Mouse (Mus musculus): Measurements from ENCODE around the gene Pip4k2a. TPM values are rescaled to one million over a fixed set of nuclear protein-coding genes. Genes with fewer than 3 reads are reported as not detected.

Gene Pip4k2a
- polyA plus RNA-seq, 1 experiment from 2014 or later, result 12.5 TPM

DNA sequence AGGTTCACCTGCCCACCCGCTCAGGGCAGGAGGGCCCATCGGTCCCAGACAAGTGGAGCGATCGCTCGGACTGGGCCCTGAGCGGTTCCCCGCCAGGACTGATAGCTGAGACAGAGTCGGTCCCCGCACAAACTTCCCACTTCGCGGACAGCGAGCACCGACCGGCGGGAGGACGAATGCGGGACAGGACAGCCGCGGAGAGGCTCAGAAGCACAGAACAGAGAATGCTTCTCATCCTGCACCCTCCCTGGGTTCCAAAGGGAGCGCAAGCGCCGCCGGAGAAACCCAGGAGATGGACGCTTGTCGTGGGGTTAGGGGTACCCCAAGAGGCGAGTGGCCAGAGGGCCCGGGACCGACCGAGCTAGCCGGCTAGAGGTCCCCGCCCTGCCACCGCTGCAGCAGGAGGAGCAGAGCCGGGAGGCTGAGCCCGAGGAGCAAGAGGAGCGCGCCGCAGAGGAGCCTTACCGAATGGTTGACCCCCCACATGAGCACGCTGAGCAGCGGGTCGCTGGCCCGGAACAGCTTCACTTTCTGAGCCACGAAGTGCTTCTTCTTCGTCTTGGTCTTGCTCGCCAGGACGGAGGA, 447 bp downstream of the Pip4k2a start:
- Histone ChIP-seq H3K27ac (replicated peaks) (peak overlapping the region; percentile 88), H3K4me3 (peak overlapping the region; percentile 79), H3K27me3 (no peaks in the 10 kb centered on the region), H3K9ac (peak overlapping the region; percentile 57), H3K36me3 (no peaks in the 10 kb centered on the region), H3K4me1 (replicated peaks) (peaks cover 14% of the 10 kb centered on the region), H3K9me3 (no peaks in the 10 kb centered on the region), H3K4me2 (peak overlapping the region; percentile 97)
- WGBS, result under 1% methylated on average over 43 of the region's 46 CpGs
- ATAC-seq (ENCODE audit: low FRiP score, low read depth), result peak; percentile 77

DNA sequence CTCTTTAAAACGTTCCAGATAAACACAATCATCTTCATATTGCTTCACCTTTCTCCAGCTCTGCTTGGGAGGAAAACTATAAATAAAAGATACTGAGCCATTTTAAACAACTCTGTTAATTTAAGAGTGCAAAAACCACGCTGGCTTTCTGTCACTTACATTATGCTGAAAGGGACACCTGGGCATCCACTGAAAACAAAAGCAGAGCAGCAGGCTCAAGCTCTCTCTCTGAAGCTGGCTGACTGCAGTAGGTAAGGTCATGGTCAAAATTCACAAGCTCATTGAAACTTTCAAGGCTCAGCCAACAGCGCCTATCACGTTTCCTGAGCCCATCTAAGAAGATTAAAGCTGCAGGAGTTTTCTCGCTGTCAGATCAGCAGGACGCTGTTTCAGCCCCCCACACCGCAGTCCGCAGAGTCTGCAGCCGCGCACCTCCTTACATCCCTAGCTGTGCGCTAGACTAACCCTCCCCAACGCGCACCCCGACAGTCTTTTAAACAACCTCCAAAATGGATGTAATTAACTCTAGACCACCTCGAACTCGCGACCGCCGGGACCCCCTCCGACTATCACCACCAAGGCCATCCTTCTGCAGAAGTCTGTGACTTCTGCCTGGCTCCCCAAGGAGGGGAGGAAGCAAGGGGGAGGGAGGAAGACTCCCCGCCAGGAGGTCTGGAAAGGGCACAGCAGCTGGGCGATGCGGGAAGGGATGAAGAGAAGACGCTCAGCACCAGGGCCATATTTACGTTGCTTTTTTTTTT, 1.3 kb downstream of the Pip4k2a start:
- Histone ChIP-seq H3K27me3 (no peaks in the 10 kb centered on the region), H3K9me3 (no peaks in the 10 kb centered on the region), H3K9ac (peak overlapping the region; percentile 57), H3K4me2 (peak overlapping the region; percentile 97), H3K4me1 (replicated peaks) (peaks cover 14% of the 10 kb centered on the region), H3K36me3 (no peaks in the 10 kb centered on the region), H3K27ac (replicated peaks) (no peak overlapping the region), H3K4me3 (peak overlapping the region; percentile 79)
- ATAC-seq (ENCODE audit: low FRiP score, low read depth), result no peak
- WGBS, result 0% methylated on average over 25 of the region's 25 CpGs

DNA sequence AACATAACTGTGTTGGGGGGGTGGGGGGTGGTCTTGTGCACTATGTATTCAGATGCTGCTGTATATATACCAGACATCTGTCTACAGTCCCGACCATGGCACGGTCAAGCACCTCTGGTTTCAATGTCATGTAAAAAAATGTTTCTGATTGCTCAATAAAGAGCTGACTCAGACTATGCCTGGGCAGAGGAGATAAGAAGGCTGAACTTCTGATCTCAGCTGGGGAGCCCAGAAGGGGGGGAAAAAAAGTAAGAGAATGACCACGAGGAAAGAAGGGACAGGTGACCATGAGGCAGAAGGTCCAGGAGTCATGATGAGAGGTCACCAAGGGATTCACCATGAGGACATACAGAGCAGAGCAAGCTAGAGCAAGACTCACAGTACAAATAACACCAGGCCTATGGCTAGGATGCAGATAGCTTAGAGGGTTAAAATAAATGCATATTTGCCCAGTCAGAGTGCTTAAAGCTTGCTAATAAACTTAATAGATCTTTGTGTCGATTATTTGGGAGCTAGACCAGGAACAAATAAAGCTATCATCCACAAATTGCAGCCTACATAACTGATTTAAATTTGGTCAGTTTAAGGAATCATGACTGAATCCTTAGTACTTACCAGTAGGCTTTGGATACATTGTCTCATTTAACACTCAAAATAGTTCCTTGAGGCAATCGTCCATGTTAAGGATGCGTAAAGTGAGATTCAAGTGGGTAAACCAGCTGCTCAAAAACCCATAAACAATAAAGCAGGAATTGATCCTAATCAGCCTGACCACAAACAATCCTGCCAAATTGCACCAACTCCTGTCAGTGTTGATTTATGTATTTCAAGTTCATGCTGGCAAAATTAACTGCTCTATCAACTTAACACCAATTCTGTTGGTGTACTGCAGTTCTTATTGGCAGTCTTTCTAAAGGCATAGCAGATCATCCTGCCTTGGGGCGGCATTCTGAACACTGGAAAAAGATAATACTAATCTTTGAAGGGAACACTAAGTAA, 5.1 kb downstream of the Pip4k2a start:
- Histone ChIP-seq H3K4me3 (no peak overlapping the region), H3K4me1 (replicated peaks) (peaks cover 14% of the 10 kb centered on the region), H3K4me2 (no peak overlapping the region), H3K9me3 (no peaks in the 10 kb centered on the region), H3K27ac (replicated peaks) (no peak overlapping the region), H3K9ac (no peak overlapping the region), H3K27me3 (no peaks in the 10 kb centered on the region), H3K36me3 (no peaks in the 10 kb centered on the region)
- ATAC-seq (ENCODE audit: low FRiP score, low read depth), result no peak
- 82% methylated on average over 7 of the region's 7 CpGs for WGBS

DNA sequence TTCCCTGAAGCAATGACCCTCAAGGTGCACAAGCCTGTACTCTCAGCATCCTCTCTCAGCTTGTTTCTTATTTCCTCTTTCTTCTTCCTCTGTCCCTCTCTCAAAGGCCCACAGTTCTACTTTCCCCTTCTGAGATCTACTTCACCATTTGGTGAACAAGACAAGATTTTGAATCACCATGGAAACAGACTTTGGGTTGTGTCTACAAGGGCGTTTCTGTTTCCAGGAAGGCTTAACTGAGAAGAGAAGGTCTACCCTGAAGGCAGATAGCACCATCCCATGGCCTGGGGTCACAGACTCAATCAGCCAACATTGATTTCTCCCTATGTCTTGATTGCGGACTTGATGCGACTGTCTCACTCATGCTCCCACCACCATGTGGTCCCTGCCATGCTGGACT, 9.0 kb downstream of the Pip4k2a start:
- H3K4me3 ChIP-seq, result no peak overlapping the region
- H3K4me1 ChIP-seq (replicated peaks), result no peaks in the 10 kb centered on the region
- H3K27ac ChIP-seq (replicated peaks), result no peak overlapping the region
- no peak overlapping the region for H3K9ac ChIP-seq
- no peaks in the 10 kb centered on the region for H3K27me3 ChIP-seq
- no peaks in the 10 kb centered on the region for H3K9me3 ChIP-seq
- ATAC-seq (ENCODE audit: low FRiP score, low read depth), result no peak
- H3K36me3 ChIP-seq, result no peaks in the 10 kb centered on the region
- 88% methylated on average over 3 of the region's 3 CpGs for WGBS
- H3K4me2 ChIP-seq, result no peak overlapping the region

DNA sequence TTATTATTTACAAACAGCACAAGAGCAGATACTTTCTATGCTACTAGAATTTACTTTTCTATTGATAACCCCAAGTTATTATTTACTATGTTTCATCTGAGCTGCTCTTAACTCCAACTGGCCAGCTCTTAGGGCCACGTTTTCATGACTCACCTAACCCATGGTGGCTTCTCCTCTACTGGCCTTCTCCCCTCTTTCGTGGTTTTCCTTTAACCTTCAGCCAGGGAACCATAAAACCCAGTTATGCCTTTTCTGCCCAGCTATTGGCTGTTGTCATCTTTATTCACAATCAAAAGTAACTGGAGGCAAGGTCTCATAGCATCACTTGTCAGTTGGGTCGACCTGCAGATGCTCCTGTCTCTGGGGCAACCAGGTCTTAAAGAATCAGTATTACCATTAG, 12.4 kb downstream of the Pip4k2a start:
- no peak for ATAC-seq (ENCODE audit: low FRiP score, low read depth)
- 85% methylated on average over 3 of the region's 3 CpGs for WGBS
- no peaks in the 10 kb centered on the region for H3K27me3 ChIP-seq
- H3K4me2 ChIP-seq, result no peak overlapping the region
- H3K27ac ChIP-seq (replicated peaks), result no peak overlapping the region
- H3K4me3 ChIP-seq, result no peak overlapping the region
- no peaks in the 10 kb centered on the region for H3K9me3 ChIP-seq
- H3K9ac ChIP-seq, result no peak overlapping the region
- no peaks in the 10 kb centered on the region for H3K4me1 ChIP-seq (replicated peaks)
- H3K36me3 ChIP-seq, result no peaks in the 10 kb centered on the region

DNA sequence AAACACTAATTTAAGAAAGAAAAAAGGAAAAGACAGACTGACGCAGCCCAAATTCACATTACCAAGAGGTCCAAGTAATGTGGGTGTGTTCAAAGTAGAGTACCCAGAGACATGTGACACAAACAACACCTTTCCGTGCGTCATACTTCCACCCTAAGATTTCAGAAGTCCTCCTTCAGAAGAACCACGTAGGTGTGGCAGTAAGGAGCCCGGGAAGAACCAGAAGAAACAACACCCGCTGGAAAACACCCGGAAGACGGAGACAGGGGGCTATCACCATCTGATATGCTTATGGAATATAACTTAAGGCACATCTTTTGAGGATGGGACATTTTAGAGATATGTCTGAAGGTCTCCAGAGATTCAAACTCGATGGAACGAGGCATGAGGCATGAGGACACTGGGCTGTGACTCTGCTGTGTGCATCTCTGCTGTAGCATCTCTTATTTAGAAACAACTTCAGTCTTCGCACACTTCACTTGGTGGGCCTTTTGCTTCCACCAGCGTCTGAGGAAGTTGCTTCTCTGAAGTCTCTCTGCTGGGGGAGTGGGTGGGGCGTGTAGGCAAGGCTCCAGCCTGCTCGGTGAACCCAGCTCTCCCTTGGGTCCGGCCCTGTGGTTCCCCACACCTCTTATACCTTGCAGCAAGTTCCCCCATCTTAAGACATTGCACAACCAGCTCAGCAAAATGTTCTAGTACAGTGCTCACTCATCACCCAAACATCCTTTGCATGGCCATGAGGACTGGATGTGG, 13.7 kb downstream of the Pip4k2a start:
- Histone ChIP-seq H3K9me3 (no peaks in the 10 kb centered on the region), H3K36me3 (no peaks in the 10 kb centered on the region), H3K4me3 (no peak overlapping the region), H3K4me1 (replicated peaks) (0 out of 2 replicates have a peak, but pooled peaks cover 4% of the 10 kb centered on the region), H3K27ac (replicated peaks) (no peak overlapping the region), H3K9ac (no peak overlapping the region), H3K27me3 (no peaks in the 10 kb centered on the region), H3K4me2 (no peak overlapping the region)
- no peak for ATAC-seq (ENCODE audit: low FRiP score, low read depth)
- 95% methylated on average over 15 of the region's 15 CpGs for WGBS

DNA sequence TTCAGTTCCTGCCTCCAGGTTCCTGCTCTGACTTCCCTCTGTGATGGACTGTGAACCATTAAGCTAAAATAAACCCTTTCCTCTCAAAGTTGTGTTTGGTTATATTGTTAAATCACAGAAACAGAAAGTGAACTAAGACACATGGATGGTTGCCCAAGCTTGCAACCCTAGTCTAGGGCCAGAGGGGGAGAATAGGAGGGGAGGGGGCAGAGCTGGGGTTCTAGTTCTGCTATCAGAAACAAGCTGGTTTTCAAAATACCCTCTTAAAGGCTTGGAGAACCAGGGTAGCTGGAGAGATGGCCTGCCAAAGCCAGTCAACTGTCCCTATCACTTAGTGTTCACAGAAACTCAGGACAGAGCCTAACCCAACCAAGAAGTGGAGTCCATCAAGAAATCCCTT, 14.4 kb downstream of the Pip4k2a start:
- no peak for ATAC-seq (ENCODE audit: low FRiP score, low read depth)

DNA sequence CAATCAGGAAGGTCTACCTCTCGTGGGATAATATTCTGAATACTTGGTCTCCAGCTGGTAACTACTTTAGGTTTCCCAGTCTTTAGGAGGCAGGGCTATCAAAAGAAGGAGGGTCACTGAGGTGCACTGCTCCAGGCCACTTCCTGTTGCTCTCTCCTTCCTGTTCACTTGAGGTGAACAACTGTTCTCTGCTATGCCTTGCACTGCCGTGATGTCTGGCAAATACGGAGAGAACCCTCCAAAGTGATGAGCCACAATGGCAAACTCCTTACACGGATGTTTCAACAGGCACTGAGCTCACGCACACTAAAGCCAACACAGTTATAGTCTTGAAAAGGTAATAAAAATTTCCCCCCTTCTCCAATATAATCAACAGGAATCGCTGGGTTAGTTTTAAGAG, 15.3 kb downstream of the Pip4k2a start:
- WGBS, result 83% methylated on average over 6 of the region's 6 CpGs
- H3K4me3 ChIP-seq, result no peak overlapping the region
- no peak overlapping the region for H3K9ac ChIP-seq
- H3K4me1 ChIP-seq (replicated peaks), result 0 out of 2 replicates have a peak, but pooled peaks cover 4% of the 10 kb centered on the region
- no peak for ATAC-seq (ENCODE audit: low FRiP score, low read depth)
- no peaks in the 10 kb centered on the region for H3K36me3 ChIP-seq
- no peak overlapping the region for H3K27ac ChIP-seq (replicated peaks)
- no peaks in the 10 kb centered on the region for H3K9me3 ChIP-seq
- H3K27me3 ChIP-seq, result no peaks in the 10 kb centered on the region
- no peak overlapping the region for H3K4me2 ChIP-seq

More for the DNA sequence above, 14.4 kb downstream of the Pip4k2a start:
- Histone ChIP-seq H3K27ac (replicated peaks) (no peak overlapping the region), H3K4me3 (no peak overlapping the region), H3K9me3 (no peaks in the 10 kb centered on the region), H3K4me2 (no peak overlapping the region), H3K36me3 (no peaks in the 10 kb centered on the region), H3K9ac (no peak overlapping the region), H3K4me1 (replicated peaks) (0 out of 2 replicates have a peak, but pooled peaks cover 4% of the 10 kb centered on the region), H3K27me3 (no peaks in the 10 kb centered on the region)

DNA sequence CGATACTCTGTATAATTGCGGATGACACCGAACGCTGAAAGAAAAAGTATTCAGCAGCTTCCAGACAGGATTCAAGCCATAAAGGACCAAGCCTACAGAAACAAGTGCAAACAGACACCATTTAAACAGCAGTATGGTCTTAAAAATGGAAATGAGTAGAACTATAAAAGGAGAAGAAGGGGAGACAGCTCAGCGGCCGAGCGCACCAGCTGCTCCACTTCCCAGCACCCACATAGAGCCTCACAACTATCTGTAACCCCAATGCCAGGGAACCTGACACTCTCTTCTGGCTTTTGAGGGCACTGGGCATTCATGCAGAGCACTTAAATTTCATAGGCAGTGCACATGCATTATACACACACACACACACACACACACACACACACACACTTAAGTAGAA, 18.3 kb downstream of the Pip4k2a start:
- Histone ChIP-seq H3K27ac (replicated peaks) (no peak overlapping the region), H3K9ac (no peak overlapping the region), H3K4me1 (replicated peaks) (0 out of 2 replicates have a peak, but pooled peaks cover 4% of the 10 kb centered on the region), H3K9me3 (no peaks in the 10 kb centered on the region), H3K27me3 (no peaks in the 10 kb centered on the region), H3K36me3 (no peaks in the 10 kb centered on the region), H3K4me3 (no peak overlapping the region), H3K4me2 (no peak overlapping the region)
- no peak for ATAC-seq (ENCODE audit: low FRiP score, low read depth)
- 61% methylated on average over 7 of the region's 7 CpGs for WGBS

DNA sequence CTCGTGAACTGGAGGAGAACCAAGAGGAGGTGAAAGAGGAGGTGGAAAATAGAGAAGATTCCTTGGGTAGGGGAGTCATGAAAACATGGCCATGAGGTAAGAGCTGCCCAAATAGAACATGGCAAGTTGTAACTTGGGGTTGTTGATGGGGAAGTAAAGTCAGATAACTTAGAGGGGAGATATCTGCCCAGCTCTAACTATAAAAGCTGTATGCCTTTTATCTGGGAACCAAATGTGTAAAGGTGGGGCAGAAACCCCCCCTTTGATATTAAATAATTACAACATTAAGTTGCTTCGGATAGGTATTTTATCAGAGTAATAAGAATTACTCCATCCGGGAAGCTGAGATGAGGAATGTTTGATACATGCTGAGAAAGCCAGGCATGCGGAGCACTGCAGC, 18.9 kb downstream of the Pip4k2a start:
- no peak for ATAC-seq (ENCODE audit: low FRiP score, low read depth)
- WGBS, result 81% methylated on average over 4 of the region's 4 CpGs
- Histone ChIP-seq H3K4me3 (no peak overlapping the region), H3K27ac (replicated peaks) (no peak overlapping the region), H3K9me3 (no peaks in the 10 kb centered on the region), H3K4me1 (replicated peaks) (0 out of 2 replicates have a peak, but pooled peaks cover 4% of the 10 kb centered on the region), H3K9ac (no peak overlapping the region), H3K4me2 (no peak overlapping the region), H3K36me3 (no peaks in the 10 kb centered on the region), H3K27me3 (no peaks in the 10 kb centered on the region)

DNA sequence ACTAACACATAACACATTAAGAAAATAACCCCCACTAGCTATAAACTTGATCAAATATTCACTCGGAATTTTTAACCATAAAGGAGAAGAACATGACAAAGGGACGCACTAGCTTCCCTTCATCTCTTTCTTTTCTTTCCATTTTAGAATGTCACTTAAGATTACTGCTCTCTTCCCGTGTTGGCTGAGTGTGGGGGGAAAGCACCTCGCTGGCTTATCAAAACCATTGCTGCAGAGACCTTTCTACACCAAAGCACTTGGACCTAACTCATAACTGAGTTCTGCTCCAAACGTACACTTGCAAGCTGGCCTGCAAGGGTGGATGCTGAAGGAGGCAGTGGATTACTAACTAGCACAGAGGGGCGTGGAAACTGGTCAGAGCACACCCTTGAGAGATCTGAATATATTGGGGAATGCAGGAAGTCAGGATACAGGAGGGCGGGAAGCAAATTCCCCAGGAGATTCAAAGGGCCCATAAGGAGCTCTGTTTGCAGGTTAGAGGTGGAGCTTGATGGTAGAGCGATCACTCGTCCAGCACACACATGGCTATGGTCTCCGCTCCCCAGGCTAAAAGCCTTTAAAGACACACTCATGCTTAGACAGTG, 20.6 kb downstream of the Pip4k2a start:
- Histone ChIP-seq H3K4me2 (no peak overlapping the region), H3K4me3 (no peak overlapping the region), H3K9ac (no peak overlapping the region), H3K27me3 (no peaks in the 10 kb centered on the region), H3K9me3 (0 out of 2 replicates have a peak, but pooled peaks cover 5% of the 10 kb centered on the region), H3K27ac (replicated peaks) (no peak overlapping the region), H3K4me1 (replicated peaks) (0 out of 2 replicates have a peak, but pooled peaks cover 4% of the 10 kb centered on the region), H3K36me3 (no peaks in the 10 kb centered on the region)
- no peak for ATAC-seq (ENCODE audit: low FRiP score, low read depth)
- 87% methylated on average over 10 of the region's 10 CpGs for WGBS

Data from hindbrain, embryonic 15.5 days (tissue).